Mouse (Mus musculus): ENCODE measurements around the gene Krtap19-5.

GRCm38 (mm10) chr16:88877938-88878337 lies 18.3 kb downstream of the Krtap19-5 start, which contains the start of gene Krtap19-3:
- TF ChIP-seq CTCF (IDR thresholded peaks at IDR 0.05; ENCODE audit: low read depth) (no peak), EP300 (IDR thresholded peaks at IDR 0.05; ENCODE audit: low read depth) (no peak)

All from liver, embryonic 14.5 days (tissue).